Mouse (Mus musculus) urinary bladder, postnatal 36 days (tissue): ENCODE results near the gene Rhbdf2.

Experiments used
- DNase-seq, 2 experiments: peaks; one replicate each; pipeline ENCODE4 v3.0.0; 2022; ENCODE audit warnings: low spot score in 2 of 2, mixed read lengths in 1 of 2

Rhbdf2 gene

GRCm38 (mm10) chr11:116554171-116554878 is 72.5 kb downstream of the Rhbdf2 start:
- no peak for DNase-seq

- no peak for DNase-seq
Measured at GRCm38 (mm10) chr11:116552194-116552593, 74.6 kb downstream of the Rhbdf2 start.

DNA sequence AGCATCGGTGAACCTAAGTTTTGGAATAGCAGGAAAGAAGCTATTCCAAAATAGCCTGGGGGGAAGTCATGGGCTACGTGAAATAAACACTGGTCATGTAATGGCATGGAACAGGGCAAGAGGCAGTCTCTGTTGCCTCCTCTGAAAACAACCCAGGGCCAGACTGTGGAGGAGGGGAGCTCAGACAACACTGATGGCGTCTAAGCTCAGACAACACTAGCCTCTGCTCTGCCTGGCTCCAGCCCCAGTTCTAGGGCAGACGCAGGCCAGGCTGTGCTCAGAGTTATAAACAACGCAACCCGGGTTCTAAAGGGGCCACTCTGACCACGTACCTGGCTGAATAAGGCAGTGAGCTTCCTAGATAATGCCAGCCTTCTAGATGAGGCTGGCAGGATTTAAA is 76.1 kb downstream of the Rhbdf2 start:
- no peak for DNase-seq

DNA sequence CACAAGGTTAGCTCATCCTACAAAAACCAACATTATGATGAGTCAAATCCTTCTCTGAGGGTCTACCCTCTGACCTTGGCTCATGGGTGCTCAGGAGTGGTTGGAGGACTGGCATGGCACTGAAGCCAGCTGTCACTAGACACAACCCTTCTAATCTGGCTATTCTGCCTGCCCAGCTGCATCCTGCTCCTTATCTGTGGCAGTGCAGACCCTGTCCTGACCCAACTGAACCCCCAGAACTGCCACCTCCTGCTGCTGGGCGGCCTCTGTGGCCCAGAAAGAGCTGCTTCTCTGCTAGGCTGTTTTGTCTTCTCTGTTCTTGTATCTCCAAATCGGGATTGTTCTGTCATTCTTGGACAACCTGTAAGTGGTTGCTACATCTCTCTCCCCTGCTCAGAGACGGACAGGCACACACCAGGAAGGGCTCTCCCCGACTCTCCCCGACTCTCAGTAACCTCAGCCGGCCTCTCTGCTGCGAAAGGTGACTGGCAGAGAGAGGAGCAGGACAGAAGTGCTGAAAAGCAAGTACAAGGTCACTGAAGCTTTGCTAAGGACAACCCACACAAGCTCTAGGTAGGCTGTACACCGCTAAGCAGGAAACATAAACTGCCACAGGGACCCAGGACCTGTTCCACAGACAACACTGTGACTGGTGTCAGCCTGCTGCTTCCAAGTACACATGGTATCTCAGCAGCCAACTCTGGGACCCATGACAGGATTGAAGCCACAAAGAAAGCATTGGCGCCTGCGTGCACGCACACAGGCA is 77.4 kb downstream of the Rhbdf2 start:
- DNase-seq: no peak

DNA sequence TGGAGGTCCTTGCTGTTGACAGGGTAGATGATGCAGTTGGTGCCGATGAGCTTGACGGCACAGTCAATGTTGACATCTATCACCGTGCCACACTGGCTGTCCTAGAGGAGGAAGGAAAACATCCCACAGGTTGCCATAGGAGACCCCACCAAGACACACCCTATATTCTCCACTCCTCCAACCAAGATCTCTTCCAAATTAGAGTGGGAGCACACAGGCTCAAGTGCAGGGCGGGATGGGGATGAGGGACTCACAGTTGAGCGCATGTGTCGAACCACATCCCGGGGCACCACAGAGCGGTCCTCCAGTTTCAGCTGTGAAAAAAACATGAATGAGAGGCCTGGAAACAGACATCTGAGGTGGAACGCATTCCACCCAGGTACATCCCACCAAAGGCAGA is 78.0 kb downstream of the Rhbdf2 start:
- DNase-seq: no peak
